Mouse (Mus musculus): ENCODE measurements around the gene Ctdsp1.
A peak's percentile ranks its signal among the peaks of the same experiment; 100 is the strongest.

Gene Ctdsp1

DNA sequence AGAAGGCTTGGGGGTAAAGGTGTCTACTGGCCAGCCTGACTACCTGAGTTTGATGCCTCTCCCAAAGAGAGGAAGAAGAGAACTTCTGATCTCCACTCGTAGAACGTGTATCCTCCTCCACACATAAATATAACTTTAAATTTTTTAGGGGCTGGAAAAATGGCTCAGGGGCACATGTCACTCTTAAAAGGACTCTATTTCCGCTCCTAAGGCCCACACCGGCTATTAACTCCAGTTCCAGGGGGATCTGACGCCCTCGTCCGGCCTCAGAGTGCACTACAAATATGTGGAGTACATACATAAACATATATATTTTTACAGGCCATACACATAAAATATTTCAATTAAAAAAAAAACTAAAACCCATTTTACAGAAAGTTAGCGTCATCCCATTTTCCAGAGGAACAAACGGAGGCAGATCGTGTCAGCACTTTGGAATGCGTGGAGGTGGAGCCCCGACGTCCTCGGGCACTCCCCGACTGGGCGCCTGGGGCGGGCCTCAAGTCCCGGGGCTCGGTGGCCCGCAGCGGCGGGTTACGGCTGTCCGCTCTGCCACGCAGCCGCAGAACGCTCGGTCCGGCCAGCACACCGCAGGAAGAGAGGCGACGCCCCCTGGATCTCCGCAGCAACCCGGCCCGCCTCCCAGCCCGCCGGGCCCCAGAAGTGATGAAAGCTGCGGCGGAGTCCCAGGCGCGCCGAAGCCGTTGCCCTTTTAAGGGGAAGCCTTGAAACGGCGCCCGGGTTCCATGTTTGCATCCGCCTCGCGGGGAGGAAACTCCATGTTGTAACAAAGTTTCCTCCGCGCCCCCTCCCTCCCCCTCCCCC is at the start of gene Ctdsp1:
TSS of gene Ctdsp1 (plus strand) at position 586 of the 825 bp plus-strand sequence.
- DNase-seq (ENCODE audit: extremely low spot score): peak; percentile 95

DNA sequence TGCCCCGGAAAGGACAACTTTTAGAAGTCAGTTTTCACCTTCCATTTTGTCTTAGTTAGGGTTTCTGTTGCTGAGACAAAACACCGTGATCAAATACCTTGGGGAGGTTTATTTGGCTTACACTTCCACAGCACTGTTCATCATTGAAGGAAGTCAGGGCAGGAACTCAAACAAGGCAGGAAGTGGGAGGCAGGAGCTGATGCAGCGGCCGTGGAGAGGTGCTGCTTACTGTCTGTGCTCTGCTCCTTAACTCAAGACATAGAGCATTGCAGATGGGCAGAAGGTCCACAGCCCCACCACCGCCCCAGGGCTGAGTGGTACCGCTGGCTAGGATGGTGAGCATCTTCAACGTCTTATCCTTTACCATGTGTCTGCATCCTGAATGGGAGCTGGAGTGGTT is 49.4 kb upstream of the Ctdsp1 start:
- DNase-seq (ENCODE audit: extremely low spot score): no peak

DNA sequence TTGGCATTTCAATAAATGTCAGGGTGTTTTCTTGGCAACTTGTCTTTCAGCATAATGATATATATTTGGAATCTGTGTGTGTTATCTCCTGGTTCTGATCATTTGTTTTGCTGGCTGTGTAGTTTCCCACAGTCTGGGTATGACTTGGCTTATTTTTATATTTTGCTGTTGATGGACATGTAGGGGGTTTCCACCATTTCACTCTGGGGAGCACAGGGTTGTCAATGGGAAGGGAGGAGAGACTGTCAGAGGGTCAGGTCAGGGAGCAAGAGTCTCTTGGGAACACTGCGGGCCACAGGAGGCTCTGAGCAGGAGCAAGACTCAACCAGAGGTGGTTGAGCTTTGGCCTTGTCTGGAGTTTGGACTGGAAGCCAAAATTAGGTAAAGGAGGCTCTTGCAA is 49.0 kb upstream of the Ctdsp1 start:
- no peak for DNase-seq (ENCODE audit: extremely low spot score)

DNA sequence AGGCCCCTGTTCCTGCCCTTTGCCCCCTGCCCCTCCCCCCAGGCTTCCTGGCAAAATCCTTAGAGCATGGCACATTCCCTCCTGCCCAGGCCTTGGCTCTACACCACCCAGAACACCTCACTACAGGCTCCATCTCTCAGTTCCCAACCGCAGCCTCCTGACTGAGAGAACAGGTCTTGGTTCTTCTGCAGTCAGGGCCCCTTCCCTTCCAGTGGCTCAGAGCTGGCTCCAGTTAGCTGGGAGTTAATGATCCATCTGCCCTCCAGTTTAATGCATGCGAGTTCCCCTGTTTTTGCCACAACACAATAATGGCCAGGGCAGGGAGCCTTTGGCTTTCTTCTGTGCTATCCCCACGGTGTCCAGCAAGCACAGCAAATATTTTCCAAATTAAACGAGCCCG is 48.1 kb upstream of the Ctdsp1 start:
- DNase-seq (ENCODE audit: extremely low spot score): no peak

DNA sequence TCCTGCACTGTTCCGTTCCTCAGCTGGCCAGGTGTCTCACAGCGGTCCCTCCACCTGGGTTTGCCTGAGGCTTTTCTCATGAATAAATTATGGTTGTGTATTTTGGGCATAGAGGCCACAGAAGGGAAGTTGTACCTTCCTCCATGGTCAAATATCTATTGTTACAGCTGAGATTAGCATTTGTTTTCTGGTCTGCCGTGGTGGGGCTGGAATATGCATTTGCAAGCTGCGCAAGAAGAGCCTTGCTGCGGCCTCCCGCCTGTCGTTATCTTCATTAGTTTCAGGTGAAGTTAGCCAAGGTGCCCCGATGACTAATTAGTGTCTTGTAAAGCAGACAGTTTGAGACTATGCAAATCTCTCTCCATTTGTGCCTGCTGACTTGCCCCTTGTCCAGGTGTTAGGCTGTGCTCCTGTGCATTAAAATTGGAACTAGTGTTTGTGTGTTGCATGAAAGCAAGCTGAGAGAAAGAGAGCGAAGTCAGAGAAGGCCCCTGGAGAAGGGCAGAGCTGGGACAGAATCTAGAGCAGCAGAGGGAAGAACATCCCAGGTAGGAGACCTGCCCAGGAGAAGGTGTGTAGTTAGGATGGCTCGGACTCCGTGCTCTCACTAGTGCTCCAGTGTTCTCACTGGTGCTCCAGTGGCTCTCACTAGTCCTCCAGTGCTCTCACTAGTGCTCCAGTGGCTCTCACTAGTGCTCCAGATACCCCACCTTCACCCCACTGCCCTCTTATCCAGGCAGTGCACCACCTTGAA is 47.0 kb upstream of the Ctdsp1 start:
- DNase-seq (ENCODE audit: extremely low spot score): no peak

DNA sequence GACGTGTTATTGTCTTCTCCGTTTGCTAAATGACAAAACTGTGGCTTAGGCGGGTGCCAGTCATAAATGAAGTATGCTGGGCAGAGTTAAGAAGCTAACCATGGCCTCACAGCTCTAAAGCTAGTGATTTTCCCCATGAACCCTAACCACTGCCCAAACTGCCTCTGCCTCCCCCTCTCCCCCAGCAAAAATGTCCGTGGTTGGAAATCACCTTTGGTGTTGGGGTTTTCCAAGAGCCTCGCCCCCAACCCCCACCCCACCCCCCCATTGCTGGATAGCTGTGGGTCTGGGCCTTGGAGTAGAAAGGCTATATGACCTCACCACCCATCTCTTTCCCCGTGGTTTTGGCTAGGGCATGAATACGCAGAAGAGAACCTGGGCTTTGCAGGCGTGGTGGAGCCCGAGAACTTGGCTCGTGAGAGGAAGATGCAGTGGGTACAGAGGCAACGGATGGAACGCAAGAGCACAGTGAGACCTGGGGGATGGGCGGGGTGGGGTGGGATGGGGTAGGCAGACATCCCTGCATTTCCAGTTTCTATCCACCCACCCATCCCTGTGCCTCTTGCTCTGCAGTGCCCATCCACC is 40.0 kb upstream of the Ctdsp1 start:
- DNase-seq (ENCODE audit: extremely low spot score): no peak

DNA sequence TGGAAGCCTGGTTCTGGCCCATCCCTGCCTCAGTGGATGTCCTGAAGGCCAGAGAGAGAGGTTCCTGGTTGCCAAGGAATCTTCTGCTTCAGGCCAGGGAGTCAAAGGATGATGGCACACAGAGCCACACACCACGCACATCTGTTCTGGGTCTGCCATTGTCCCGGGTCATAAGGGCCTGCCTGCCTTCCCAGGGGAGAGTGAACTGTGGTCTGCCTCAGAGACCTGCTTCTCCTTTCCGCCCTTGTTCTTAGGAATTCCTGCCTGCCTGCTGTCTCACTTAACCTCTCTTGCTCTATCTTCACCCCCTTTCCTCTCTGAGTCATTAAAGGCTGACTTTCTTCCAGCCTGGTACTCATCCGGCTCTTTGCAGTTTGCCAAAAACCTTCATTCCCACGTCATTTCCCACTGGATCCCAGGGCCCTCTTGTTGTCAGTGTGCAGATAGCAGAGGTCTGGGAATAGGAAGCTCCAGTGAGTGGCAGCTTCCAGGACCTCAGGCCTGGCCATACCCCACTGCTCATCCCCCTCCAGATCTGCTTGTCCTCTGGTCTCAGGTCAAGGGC is 38.7 kb upstream of the Ctdsp1 start:
- no peak for DNase-seq (ENCODE audit: extremely low spot score)

DNA sequence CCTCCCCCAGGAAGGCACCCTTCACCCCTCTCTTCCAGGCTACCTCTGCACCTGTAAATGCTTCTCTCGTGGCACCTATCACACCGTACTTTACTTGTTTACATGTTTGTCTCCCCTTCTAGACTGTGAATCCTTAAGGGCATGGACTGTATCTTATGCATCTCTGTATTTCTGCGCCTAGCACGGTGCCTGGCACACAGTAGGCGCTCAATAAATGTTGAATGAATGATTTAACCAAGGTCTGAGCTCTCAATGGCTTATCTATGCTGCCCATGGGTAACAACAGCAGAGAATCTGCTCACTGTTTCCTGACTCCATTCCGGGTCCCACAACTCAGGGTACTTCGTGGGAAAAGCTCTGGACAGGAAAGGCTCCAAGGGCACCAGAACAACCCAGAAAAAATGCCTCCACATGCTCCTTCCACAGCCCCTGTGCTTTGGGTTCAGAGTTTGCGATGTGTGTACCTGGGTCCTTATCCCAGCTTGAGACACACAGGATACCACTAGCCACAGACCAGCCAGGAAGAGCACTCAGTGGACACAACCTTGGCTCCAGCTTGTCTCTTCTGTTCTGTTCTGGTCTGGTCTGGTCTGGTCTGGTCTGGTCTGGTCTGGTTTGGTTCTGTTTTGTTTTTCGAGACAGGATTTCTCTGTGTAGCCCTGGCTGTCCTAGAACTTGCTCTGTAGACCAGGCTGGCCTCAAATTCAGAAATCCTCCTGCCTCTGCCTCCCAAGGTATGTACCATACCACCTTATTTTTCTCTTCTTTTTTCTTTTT is 37.7 kb upstream of the Ctdsp1 start:
- DNase-seq (ENCODE audit: extremely low spot score): no peak

DNA sequence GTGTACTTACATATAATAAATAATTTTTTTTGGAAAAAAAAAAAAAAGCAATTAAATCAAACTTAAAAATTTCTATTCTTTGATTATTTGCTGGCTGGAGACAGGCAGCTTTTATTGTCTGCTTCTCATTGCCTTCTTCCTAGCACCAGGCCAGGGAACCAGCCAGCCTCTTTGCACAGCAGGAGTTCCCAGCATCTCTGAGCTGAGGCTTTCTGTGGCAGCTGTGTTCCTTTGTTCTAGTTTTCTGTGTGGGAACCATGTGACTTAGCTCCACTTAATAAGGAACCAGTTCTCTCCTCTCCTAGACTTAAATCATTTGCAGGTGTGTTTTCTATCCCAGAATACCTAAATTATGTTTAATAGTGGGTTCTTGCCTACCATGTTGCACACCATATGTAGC is 33.8 kb upstream of the Ctdsp1 start:
- no peak for DNase-seq (ENCODE audit: extremely low spot score)

DNA sequence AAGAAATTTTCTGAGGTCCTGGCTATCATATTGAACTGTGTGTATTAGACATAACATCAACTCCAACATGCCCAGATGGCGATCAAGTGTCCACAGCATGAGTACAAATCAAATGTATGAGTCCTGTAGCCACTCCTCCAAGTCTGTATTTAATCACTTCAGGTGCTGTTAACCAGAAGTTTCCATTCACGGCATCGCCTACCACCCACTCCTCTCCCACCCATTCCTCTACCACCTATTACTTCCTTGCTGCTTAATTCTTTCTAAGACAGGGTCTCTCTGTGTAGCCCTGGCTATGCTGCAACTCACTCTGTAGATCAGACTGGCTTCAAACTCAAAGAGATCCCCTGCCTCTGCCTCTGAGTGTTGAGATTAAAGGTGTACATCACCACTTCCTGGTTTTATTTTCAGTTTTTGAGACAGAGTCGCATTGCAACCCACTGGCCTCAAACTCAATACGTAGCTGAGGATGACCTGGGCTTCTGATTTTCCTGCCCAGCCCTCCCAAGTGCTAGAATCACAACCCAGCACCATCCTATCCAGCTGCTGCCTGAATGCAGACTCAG is 31.3 kb upstream of the Ctdsp1 start:
- DNase-seq (ENCODE audit: extremely low spot score): no peak

DNA sequence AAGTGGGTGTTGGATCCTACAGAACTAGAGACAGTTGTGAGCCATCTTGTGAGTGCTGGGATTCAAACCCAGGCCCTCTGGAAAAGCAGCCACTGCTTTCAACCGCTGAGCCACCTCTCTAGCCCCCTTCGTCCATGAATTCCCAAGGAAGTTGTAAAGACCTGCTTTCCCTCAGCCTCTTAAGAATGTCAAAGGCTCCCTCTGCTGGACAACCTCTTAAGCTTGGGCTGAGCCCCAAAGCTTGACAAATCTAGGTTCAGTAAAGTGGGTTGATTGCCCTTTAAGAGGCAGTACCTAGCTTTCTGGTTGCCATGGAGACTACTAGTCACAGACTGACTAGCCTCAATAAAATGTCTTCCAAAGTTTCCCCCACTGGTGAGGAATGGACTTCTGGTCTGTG is 29.5 kb upstream of the Ctdsp1 start, which contains the start of gene Catip:
TSS of gene Catip (plus strand) at position 297 of the 400 bp plus-strand sequence.
- peak; percentile 70 for DNase-seq (ENCODE audit: extremely low spot score)

DNA sequence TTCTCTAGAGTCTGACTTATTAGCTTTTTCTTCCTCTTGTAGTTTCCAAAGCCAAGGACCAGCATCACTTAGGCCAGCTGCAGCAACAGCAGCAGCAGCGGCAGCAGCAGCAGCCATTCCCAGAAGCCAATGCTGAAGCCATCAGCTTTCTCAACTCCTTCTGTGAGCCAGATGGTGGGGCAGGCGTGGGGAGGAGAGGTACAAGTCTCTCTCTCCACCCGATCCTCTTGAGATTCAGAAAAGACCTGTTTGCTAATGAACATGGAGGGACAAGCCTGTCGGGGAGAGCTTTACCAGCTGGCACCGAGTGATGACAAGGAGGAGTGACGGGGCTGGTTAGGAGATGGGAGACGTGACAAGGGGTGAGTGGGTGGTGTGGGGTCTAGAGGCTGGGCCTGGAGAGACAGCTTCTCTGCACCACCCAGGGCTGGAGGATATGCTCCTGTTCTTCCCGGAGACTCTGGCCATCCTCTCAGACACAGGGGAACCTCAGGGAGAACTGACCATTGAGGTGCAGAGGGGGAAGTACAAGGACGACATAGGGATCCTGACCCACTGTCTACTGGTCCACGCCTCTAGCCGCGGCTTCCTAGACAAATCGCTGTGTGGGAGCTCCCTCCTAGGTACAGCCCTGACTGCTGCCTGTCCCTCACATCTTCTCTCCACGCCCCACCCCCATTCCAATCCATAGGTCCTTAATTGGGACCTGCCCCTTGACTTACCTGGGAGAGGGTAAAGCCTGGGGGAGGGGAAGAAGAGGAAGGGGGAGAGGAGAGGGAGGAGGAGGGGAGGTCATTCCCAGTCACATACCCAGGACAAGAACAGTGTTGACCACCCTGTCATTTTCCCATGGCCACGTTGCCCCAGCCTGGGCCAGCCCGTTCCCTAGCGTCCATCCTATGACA is 28.7 kb upstream of the Ctdsp1 start:
- no peak for DNase-seq (ENCODE audit: extremely low spot score)

DNA sequence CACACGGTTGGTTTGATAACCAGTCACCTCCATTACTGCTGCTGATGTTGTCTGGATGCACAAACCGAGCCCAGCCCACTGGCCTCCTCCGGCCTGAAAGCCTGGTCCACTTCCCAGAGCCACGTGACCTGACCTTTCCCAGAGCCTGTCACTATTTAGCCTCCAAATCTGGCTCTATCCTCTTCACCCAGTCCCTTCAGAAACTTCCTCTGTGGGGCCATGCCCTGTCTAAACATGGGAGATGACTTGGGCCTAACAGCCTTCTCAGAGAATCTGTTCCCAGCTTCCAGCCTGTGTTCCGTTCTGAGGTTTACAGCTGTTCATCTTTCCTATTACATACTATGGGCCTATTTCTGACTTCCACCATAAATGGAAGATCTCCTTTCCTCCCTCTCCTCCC is 27.9 kb upstream of the Ctdsp1 start:
- no peak for DNase-seq (ENCODE audit: extremely low spot score)

DNA sequence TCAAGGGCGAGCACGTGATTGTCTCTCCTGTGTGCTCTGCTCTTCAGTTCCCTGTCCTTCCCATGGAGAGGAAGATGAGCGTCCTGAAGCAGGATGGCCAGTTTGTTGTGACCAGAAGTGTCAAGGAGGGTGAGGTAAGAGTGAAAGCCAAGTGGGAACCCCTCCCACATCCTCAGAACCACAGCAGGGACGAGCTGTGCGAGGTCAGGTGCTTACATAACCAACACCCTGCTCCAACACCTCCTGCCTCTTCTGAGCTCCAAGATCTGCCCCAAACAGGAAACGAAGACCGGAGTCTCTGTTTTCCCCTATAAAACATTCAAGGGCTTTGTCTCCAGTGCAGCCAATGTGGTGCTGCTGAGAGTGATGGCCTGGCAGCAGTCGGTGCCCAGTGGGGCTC is 27.0 kb upstream of the Ctdsp1 start:
- DNase-seq (ENCODE audit: extremely low spot score): no peak

DNA sequence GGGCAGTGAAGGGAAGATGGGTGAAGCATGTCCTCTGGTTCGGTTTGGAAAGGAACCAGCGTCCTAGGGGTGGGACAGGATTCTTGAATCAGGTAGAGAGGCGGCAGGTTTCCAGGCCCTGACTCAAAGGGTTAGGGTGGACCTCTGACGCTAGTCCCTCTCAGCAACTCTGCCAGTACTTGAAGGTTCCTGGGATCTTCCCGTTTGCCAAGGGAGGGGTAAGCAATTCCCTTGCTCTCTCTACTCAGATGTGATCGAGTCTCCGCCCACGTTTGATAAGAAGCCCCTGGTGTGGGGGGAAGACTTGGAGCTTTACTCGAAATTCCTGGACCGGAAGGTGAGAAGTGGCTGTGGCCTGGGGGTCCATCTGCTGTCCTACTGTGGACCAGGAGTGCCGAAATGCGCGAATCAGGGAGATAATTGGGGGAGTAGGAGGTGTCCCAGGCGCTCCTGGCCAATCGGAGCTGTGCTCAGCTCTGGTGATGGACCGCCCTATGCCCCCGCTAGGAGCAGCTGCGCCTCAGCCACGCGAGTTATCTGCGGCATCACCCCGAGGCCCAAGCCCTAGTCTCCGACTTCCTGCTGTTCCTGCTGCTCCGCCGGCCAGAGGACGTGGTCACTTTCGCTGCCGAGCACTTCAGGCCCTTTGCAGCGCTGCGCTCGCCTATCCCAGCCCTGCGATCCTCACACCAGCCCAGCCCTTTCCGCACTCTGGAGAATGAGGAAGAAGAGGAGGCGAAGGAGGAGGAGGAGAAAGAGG is 23.2 kb upstream of the Ctdsp1 start:
- DNase-seq (ENCODE audit: extremely low spot score): peak; percentile 49

DNA sequence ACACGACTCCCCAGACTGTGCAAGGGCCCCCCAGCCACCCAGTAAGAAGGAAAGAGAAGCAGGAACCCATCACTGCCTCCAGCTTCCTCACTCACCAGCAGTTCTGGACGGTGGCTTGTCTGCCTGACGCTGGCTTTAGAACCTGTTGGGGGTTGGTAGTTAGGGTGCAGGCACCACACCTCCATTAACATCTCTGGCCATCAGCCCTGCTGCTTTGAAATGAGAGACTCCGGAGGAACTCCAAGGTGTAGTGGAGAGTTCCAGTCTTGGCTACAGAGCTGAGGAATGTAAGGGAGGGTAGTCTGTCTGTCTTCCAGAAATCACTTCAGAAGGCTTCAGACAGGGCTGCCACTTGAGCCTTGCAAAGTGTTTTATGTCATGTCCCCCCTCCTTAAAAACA is 21.3 kb upstream of the Ctdsp1 start:
- no peak for DNase-seq (ENCODE audit: extremely low spot score)

DNA sequence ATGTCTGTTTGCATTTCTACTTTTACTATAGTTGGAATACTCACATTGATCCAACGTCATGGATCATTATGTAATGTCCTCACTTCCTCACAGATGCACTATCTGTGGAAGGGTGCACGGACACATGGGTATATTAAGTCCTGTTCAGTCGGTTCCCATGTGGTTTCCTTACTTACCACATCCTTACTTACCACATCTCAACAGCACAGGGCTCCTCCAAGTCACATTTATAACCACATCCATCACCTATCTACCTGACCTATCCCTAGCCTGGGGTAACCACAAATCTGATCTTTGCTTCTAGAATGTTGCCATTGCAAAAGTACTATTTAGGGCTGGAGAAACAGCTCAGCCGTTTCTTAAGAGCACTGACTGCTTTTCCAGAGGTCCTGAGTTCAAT is 17.9 kb upstream of the Ctdsp1 start:
- DNase-seq (ENCODE audit: extremely low spot score): no peak

DNA sequence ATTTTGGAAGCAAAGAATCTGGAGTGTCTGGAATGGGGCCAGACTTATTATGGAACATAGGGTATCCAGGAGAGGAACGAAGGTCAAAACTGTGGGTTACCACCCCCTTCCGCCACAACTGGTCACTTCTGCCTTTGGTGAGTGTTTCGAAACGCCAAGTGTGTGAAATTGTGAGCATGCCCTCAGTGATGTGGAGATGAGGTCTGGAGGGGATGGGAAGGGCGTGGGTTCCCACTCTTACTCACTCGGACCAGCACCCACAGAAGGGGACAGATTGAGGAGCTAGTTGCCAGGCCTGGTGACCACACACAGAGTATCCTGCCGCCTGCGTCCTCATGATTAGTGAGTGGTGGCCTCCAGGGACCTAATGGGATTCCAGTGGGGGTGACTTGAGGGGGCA is 16.3 kb upstream of the Ctdsp1 start, which contains the start of gene Slc11a1:
TSS of gene Slc11a1 (plus strand) at position 216 of the 400 bp plus-strand sequence.
- no peak for DNase-seq (ENCODE audit: extremely low spot score)

DNA sequence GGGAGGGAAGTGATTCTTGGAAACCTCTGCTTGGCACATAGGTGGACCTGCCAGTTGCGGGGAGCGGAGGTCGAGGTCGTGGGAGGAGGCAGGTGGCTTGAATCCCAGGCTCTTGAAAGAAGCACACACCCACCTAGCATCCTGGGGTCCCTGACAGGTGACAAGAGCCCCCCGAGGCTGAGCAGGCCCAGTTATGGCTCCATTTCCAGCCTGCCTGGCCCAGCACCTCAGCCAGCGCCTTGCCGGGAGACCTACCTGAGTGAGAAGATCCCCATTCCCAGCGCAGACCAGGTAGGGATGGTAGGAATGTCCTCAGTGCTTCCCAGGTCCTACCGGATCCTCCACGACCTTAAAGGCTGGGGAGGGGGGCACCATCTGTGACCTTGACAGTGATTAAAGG is 15.7 kb upstream of the Ctdsp1 start:
- no peak for DNase-seq (ENCODE audit: extremely low spot score)

Data from embryo, embryonic 9.5 days (tissue).